Mouse (Mus musculus) C2C12 (cell line): ENCODE data around the gene Mtmr6. TPM values are rescaled to one million over a fixed set of nuclear protein-coding genes. Genes with fewer than 3 reads are reported as not detected.

Experiments
- H3K27me3 ChIP-seq: one replicate; pipeline ENCODE4 v1.6.1; 2011; ENCODE audit not compliant: control insufficient read depth, insufficient read depth, insufficient read length
- H3K36me3 ChIP-seq: one replicate; pipeline ENCODE4 v1.6.1; 2011; ENCODE audit not compliant: control insufficient read depth, insufficient read depth
- H3K4me3 ChIP-seq: one replicate; pipeline ENCODE4 v1.5.1; 2011; ENCODE audit warnings: mild to moderate bottlenecking, control low read depth; ENCODE audit not compliant: poor library complexity, insufficient read depth, severe bottlenecking
- H3K79me2 ChIP-seq: one replicate; pipeline ENCODE4 v1.6.1; 2011; ENCODE audit not compliant: control insufficient read depth, insufficient read depth
- H3K79me3 ChIP-seq: one replicate; pipeline ENCODE4 v1.6.1; 2011; ENCODE audit warnings: low read depth, control low read depth
- H3ac ChIP-seq: one replicate; pipeline ENCODE3; 2011; ENCODE audit warnings: low read depth; ENCODE audit not compliant: control insufficient read depth, insufficient read length
- CEBPB ChIP-seq: IDR thresholded peaks from one replicate; pipeline ENCODE4 v1.6.1; 2011; ENCODE audit warnings: low read depth, mild to moderate bottlenecking, control low read depth, moderate library complexity
- CTCF ChIP-seq: IDR thresholded peaks from one replicate; pipeline ENCODE4 v1.5.1; 2011; ENCODE audit not compliant: control insufficient read depth, insufficient read depth, insufficient read length
- FOSL1 ChIP-seq: IDR thresholded peaks from one replicate; pipeline ENCODE4 v1.8.0; 2011; ENCODE audit warnings: mild to moderate bottlenecking, low read length; ENCODE audit not compliant: poor library complexity, insufficient read depth, severe bottlenecking
- MAX ChIP-seq: IDR thresholded peaks from one replicate; pipeline ENCODE4 v1.6.1; 2011; ENCODE audit warnings: mild to moderate bottlenecking, control low read depth
- MYOD1 ChIP-seq: IDR thresholded peaks from one replicate; pipeline ENCODE4 v1.6.1; 2011; ENCODE audit warnings: low read depth; ENCODE audit not compliant: control insufficient read depth, insufficient read length
- MYOG ChIP-seq: IDR thresholded peaks from one replicate; pipeline ENCODE4 v1.6.1; 2011; ENCODE audit not compliant: control insufficient read depth, insufficient read length; ENCODE audit errors: extremely low read depth
- USF1 ChIP-seq: IDR thresholded peaks from one replicate; pipeline ENCODE4 v1.6.1; 2011; ENCODE audit warnings: low read depth, mild to moderate bottlenecking, control low read depth, moderate library complexity
- polyA plus RNA-seq: library from polyadenylated mRNA; unstranded; fragments of >200 nt; fragmentation: generic; extraction: Trizol; gene quantifications from one replicate; pipeline ENCODE4 v1.2.1, GENCODE M21; 2012; ENCODE audit warnings: missing spikeins

The Mtmr6 gene
- polyA plus RNA-seq, 1 experiment = 10.0 TPM

DNA sequence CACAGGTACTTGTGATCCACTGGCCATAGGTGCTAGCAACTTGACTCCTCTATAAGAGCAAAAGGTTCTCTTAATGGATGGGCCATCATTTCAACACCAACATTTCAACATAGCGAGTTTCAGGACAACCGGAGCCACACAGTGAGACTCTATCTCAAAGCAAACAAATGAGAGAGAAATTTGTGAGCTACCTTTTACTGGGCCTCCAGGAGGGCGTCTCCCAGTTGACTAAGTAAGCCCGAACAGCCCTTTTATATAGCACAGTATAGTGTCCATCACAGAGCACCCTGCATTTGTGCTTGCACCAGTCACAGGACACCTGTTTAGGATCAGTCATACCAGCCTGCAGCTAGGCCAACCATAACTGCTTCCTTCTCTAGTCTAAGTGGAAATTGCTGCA lies 7.9 kb upstream of the Mtmr6 start:
- Histone ChIP-seq H3ac (no peak overlapping the region), H3K4me3 (no peak overlapping the region), H3K79me2 (no peaks in the 10 kb centered on the region), H3K36me3 (no peaks in the 10 kb centered on the region), H3K27me3 (peaks cover 3% of the 10 kb centered on the region), H3K79me3 (no peaks in the 10 kb centered on the region)
- TF ChIP-seq FOSL1 = no peak
- TF ChIP-seq CEBPB = no peak
- no peak for TF ChIP-seq USF1
- no peak for TF ChIP-seq MYOD1
- TF ChIP-seq CTCF = no peak
- no peak for TF ChIP-seq MAX
- TF ChIP-seq MYOG = no peak

- no peaks in the 10 kb centered on the region for H3K79me3 ChIP-seq
- H3K27me3 ChIP-seq = peaks cover 3% of the 10 kb centered on the region
- no peaks in the 10 kb centered on the region for H3K79me2 ChIP-seq
- no peak overlapping the region for H3ac ChIP-seq
- no peak for TF ChIP-seq CTCF
- H3K36me3 ChIP-seq = no peaks in the 10 kb centered on the region
- no peak overlapping the region for H3K4me3 ChIP-seq
Measured at GRCm38 (mm10) chr14:60257851-60258250, 7.2 kb upstream of the Mtmr6 start.

DNA sequence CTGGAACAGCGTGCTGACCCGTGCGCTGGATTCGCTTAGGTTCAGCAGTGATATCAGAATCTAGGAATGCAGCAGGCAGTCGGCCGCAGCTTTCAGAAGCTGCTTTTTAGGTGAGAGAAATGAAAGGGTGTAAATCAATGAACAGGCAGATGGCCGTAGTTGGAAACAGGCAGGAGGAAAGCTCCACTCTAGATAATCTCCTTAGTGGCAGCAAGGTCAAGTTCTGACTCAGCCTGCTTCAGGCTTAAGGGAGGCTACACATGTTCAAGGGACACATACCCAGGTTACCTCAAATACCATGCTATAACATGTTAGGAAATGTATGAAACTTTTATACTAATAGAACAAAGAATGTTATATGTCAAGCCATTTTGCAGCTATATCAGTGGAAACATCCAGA lies 2.7 kb upstream of the Mtmr6 start:
- TF ChIP-seq MAX = no peak
- TF ChIP-seq FOSL1 = no peak
- no peak for TF ChIP-seq MYOD1
- no peak for TF ChIP-seq CTCF
- TF ChIP-seq CEBPB = no peak
- no peak for TF ChIP-seq USF1
- TF ChIP-seq MYOG = no peak
- Histone ChIP-seq H3ac (no peak overlapping the region), H3K36me3 (no peaks in the 10 kb centered on the region), H3K79me2 (peaks cover 19% of the 10 kb centered on the region), H3K4me3 (no peak overlapping the region), H3K27me3 (peaks cover 3% of the 10 kb centered on the region), H3K79me3 (peaks cover 12% of the 10 kb centered on the region)

GRCm38 (mm10) chr14:60269333-60269732 lies 4.3 kb downstream of the Mtmr6 start:
- H3ac ChIP-seq = no peak overlapping the region
- no peak overlapping the region for H3K4me3 ChIP-seq
- no peaks in the 10 kb centered on the region for H3K27me3 ChIP-seq
- H3K79me3 ChIP-seq = peaks cover 28% of the 10 kb centered on the region
- H3K79me2 ChIP-seq = peaks cover 68% of the 10 kb centered on the region
- H3K36me3 ChIP-seq = no peaks in the 10 kb centered on the region
- TF ChIP-seq FOSL1 (no peak), CTCF (no peak), MAX (no peak), MYOG (no peak), CEBPB (no peak), USF1 (no peak), MYOD1 (no peak)

DNA sequence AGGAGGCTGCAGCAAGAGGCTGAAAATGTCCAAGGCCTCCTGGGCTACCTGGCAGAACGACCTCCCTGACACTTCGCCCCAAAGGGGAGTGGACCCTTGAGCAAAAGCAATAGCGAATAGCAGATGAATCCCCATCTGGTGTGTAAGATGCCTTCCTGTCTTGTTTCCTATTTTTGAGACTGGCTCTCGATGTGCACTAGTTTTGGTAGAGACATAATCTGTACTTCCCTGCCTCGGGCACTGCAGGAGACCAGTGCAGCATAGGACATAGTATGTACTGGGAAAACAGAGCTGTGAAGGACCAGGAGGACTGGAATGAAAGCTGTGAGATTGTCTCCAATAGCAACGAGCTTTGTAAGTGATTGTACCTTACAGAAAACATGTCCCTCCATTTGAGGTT lies 8.3 kb downstream of the Mtmr6 start:
- no peak overlapping the region for H3K4me3 ChIP-seq
- TF ChIP-seq CTCF (no peak), MYOG (no peak), USF1 (no peak), CEBPB (no peak)
- H3K27me3 ChIP-seq = no peaks in the 10 kb centered on the region
- H3ac ChIP-seq = no peak overlapping the region
- peaks cover 48% of the 10 kb centered on the region for H3K79me2 ChIP-seq
- peaks cover 15% of the 10 kb centered on the region for H3K79me3 ChIP-seq
- no peaks in the 10 kb centered on the region for H3K36me3 ChIP-seq

- no peaks in the 10 kb centered on the region for H3K27me3 ChIP-seq
- H3K79me2 ChIP-seq = peaks cover 30% of the 10 kb centered on the region
- H3K79me3 ChIP-seq = peaks cover 8% of the 10 kb centered on the region
- TF ChIP-seq CEBPB (no peak), MYOD1 (no peak), FOSL1 (no peak), MAX (no peak), MYOG (no peak), USF1 (no peak), CTCF (no peak)
- no peak overlapping the region for H3ac ChIP-seq
- H3K4me3 ChIP-seq = no peak overlapping the region
- no peaks in the 10 kb centered on the region for H3K36me3 ChIP-seq
Measured at GRCm38 (mm10) chr14:60275301-60276276, 10.6 kb downstream of the Mtmr6 start.
